Mouse (Mus musculus): ENCODE data around the gene Prkag3.

- TF ChIP-seq POLR2A (IDR thresholded peaks at IDR 0.05; ENCODE audit: insufficient read length, low read depth) (no peak), REST (IDR thresholded peaks at IDR 0.05; ENCODE audit: insufficient read depth, insufficient read length) (no peak), MYOD1 (IDR thresholded peaks at IDR 0.05; ENCODE audit: control insufficient read depth in 1 of 3, insufficient read length in 2 of 3, low read depth in 2 of 3) (no peak), POLR2AphosphoS2 (IDR thresholded peaks at IDR 0.05; ENCODE audit: insufficient read length, low read depth) (no peak), TCF12 (IDR thresholded peaks at IDR 0.05; ENCODE audit: insufficient read depth, poor library complexity, severe bottlenecking) (no peak), USF1 (IDR thresholded peaks at IDR 0.05; ENCODE audit: low read depth) (no peak)
Observed at GRCm38 (mm10) chr1:74753266-74753974, 4.4 kb upstream of the Prkag3 start.
